Mouse (Mus musculus): ENCODE measurements around the gene Map3k5.
A peak's percentile ranks its signal among the peaks of the same experiment; 100 is the strongest.
"Not testable (repeated sequence)": the region's sequence is repeated elsewhere in the genome, so short reads cannot be mapped to it uniquely, and the experiment has no call there.

Gene Map3k5

DNA sequence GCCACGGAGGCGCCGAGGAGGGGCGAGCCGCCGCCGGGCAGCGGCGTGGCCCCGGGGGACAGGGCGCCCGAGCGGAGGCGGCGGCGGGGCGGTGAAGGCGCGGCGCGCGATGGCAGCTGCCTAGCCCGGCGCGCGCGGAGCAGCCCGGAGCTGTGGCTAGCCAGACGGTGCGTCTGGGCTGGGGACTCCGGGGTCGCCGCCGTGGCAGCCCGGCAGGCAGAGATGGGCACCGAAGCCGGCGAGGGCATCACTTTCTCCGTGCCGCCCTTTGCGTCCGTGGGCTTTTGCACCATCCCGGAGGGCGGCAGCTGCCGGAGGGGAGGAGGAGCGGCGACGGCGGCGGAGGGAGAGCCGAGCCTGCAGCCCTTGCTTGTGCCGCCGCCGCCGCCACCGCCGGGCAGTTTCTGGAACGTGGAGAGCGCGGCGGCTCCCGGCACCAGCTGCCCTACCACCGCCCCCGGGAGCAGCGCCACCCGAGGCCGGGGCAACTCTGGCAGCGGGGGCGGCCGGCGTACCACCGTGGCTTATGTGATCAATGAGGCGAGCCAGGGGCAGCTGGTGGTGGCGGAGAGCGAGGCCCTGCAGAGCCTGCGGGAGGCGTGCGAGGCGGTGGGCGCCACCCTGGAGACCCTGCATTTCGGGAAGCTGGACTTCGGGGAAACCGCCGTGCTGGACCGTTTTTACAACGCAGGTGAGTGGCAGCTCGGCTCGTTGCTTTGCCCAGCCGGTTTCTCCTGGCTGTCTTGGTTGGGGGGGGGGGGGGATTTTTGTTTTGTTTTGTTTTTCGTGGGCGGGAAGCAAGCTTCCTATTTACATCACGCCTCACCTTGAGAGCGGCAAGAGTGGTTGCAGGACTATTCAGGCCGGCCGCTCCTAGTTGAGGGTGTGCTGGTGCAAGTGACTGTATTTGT, at the start of gene Map3k5:
Gene Map3k5 (plus strand): TSS at position 89 of the 911 bp plus-strand sequence.
- peak; percentile 51 for DNase-seq

DNA sequence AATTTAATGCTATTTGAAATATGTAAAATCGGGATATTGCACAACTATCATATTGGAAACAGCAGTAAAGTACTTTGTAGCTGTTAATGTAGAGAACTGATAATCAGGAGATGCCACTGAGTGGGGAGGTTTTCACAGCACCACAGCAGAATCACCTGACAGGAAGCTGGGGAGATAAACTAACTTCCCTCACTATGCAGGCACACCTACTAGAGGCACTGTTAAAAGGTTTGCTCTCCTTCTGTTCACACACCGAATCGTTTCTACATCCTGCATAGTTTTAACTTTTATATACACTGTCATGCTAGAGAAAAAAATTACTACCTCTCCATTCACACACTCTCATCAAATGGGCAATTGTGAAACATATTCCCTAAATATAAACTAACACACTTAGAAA, 48.0 kb upstream of the Map3k5 start:
- no peak for DNase-seq

GRCm38 (mm10) chr10:19889908-19890307, 44.4 kb upstream of the Map3k5 start:
- DNase-seq = no peak

GRCm38 (mm10) chr10:19891686-19892085, 42.6 kb upstream of the Map3k5 start:
- DNase-seq = no peak

DNA sequence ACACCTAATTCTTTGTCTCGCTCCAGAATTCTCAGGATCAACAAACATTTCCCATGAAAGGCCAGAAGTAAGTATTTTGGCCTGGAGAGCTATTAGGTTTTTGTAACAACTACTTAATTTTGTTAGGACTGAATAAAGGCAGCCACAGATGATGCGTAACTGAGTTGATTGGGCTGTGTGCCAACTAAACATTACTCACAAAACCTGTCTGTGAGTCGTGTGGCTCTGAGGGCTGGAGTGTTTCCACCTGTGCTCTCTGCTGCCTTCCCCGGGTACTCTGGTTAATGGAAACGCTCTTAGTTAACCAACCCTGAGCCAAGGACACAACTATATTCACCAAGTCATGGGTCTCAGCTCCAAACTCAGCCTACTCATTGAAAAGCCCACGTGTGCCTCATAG, 41.1 kb upstream of the Map3k5 start:
- DNase-seq = no peak

DNA sequence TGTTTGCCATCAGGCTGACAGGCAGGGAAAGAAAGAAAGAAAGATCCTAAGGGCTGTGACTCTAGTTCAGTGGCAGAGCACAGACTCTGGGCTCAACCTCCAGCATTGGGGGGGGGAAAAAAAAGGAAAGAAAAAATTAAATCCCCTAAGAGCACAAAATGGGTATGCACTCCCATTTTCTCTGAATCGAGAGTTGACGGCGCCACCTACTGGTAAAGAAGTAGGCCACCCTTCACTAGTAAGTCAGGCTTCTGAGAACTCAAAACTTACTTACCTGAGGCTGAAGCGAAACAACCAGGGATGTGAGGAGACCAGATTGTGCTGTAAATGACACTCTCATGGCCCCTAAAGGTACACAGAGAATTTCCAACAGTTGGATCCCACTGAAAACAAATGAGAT, 40.3 kb upstream of the Map3k5 start:
- DNase-seq = peak; percentile 55

- no peak for DNase-seq
Measured at GRCm38 (mm10) chr10:19900191-19900590, 34.1 kb upstream of the Map3k5 start.

GRCm38 (mm10) chr10:19901992-19902391, 32.3 kb upstream of the Map3k5 start:
- no peak for DNase-seq

DNA sequence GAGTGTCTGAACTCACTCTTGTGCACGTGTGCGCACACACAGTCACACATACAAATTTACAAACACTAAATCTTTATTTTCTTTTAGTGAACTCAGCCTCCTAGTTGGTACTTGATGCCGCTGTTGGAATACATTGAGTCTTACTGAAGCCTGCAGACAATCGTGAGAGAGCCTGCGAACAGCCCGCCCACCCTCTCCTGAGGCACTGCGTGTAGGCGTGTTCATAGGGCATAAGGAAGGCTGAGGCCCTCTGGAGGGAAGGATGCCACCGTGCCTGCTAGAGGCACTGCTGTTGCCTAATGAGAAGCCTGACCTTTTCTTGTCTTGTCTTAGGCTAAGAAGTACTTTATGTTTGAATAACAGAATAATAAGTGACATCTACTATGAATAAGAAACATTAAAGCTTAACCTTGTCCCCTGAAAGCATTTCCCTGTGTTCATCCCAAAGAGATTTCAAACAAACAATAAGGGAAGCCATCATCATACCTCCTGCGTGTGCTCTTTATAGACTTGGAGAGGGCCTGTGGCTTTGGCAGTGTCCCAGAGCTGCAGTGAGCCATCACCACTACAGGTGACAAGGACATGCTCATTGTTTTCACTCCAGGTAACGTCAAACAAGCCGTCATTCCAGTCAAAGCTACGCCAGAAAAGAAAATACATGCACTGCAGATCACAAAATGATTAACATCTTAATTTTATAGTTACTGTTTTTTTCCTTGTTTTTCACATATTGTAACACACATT, 30.0 kb upstream of the Map3k5 start:
- DNase-seq = no peak

DNA sequence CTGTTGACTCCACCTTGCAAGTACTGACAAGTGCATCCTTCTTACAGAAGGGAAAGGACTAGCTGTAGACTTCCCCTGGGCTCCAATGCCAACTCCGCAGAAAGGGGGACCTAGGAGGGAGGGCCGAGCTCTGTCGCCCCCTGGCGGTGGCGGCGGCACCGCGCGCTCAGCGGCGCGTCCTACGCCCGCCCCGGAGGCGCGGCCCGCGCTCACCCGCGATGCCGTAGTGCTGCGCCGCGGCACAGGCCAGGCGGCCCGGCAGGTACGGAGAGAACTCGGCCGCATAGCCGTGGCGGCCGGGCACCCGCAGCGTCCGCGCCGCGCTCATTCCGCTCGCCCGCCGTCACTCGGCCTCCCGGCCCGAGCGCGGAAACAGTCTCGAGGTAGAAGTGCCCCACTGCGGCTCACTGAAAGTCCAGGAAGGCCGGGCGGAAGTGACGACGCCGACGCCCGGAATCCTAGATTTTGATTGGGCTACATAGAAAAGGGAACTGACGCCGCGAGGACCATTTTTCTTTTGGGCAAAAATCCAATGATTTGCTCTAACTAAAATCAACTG, 26.9 kb upstream of the Map3k5 start, which contains the start of gene Pex7:
Gene Pex7 (minus strand): TSS at position 444 of the 559 bp plus-strand sequence.
- DNase-seq = peak; percentile 95

DNA sequence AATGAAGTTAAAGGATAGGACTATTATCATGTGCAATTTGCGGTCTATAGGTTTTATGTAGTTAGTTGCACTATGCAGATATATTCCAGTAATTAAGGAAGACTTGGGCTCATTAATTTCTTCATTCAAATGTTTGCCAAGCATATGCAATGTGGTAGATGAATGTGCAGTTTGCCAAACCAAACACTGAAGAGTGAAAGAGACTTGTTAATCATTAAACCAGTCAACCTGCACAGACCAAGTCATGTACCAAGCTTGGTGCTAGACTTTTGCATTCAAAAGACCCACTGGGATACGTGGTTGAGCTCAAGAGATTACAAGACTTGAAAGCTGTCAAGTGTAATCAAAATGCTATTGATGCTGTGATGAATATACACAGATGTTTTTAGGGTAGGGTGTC, 26.2 kb upstream of the Map3k5 start:
- no peak for DNase-seq

DNA sequence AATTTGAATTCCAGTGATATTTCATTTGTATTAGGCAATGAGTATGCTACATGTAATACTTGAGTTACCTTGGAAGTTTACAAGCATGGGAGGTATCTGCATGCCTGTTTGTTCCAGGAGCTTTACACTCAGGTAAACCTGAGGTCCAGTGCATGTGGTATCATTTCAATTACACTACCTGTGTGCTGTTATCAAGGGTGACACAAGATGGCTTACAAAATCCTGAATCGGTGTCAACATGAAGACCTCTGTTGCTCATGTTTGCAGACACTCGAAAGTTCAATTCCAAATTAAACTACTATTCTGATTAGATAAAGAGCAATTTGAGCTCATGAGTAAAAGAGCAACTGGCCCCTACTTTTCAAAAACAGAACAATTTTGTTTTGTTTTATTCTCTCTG, 23.8 kb upstream of the Map3k5 start:
- DNase-seq = no peak

GRCm38 (mm10) chr10:19911583-19911982, 22.7 kb upstream of the Map3k5 start:
- DNase-seq = no peak

GRCm38 (mm10) chr10:19913806-19914205, 20.5 kb upstream of the Map3k5 start:
- no peak for DNase-seq

GRCm38 (mm10) chr10:19915301-19915700, 19.0 kb upstream of the Map3k5 start:
- peak; percentile 68 for DNase-seq

GRCm38 (mm10) chr10:19922410-19922809, 11.9 kb upstream of the Map3k5 start:
- DNase-seq = no peak

GRCm38 (mm10) chr10:19924256-19924655, 10.0 kb upstream of the Map3k5 start:
- DNase-seq = no peak

GRCm38 (mm10) chr10:19926391-19926897, 7.8 kb upstream of the Map3k5 start:
- DNase-seq = not testable (repeated sequence)

DNA sequence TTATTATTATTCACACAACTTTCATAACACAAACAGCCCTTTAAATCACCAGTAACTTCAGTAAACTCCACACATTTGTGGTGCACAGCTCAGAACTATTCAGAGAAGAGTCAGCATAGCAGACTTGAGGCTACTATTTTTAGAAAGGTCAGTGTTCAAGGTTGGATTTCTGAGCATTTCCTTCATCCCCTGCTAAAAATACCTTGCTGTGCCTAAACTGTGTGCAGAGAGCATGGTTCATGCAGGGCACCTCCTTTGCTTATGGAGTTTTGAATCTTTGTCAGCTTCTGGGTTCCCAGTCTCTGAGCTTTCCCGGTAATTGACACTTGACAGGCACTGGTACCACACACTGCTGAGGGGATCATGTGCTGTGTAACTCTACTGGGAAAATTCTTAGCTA, 6.1 kb upstream of the Map3k5 start:
- DNase-seq = no peak

DNA sequence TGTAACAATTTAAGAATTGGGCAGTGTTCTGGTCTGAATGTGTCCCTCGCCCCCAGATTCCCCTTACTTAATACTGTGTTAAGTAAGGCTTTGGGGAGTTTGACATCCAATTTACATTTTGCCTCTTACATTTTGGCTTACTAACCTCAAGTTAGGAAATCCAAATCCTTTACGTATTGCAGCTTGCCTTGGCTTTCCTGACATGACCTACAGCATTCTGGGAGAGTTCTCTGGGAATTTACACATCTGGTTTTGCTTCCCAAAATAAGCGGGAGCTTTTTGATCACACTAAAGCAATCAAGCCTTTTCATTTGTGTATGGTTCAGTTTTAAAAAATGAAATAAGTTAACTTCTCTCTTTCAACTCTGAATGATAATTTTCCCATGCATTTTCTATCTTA, 1.3 kb upstream of the Map3k5 start:
- DNase-seq = no peak

DNA sequence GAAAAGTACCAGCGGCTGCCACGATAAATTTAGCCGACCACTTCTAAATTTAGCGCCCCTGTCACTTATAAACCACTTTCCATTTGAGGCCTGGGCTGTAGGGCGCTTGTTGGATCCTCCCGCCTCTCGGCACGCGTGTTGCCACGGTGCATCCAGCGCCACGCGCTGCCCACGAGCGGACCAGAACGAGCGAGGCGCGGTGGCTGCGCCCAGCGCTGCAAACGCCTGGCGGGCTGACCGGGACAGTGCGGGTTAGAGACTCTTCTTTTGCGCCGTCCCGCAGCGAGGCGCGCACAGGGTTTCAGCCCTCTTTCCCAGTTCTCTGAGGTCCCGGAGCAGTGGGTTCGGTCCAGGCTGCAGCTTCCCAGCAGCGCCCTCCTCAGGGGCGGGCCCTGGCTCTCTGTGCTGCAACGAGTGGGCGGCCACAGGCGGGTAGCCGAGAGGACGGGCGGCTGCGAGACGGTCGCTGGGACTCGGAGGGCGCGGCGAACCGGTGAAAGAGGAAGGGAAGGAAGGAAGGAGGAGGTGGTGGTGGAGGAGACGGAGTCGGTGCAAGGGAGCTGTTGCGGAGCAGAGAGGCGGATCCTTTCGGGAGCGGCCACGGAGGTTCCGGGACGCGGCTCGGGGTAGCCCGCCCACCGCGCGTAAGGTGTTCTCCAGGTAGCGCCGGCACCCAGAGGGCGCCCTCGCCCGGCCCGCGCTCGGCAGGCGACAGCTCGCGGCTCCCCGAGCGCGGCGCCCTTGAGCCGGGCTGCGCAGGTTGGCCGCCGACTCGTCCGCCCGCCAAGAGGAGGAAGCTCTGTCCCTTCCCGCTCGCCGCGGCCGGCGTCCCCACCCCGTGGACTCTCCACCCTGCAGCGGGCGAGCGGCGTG, 525 bp upstream of the Map3k5 start:
- peak; percentile 85 for DNase-seq

DNA sequence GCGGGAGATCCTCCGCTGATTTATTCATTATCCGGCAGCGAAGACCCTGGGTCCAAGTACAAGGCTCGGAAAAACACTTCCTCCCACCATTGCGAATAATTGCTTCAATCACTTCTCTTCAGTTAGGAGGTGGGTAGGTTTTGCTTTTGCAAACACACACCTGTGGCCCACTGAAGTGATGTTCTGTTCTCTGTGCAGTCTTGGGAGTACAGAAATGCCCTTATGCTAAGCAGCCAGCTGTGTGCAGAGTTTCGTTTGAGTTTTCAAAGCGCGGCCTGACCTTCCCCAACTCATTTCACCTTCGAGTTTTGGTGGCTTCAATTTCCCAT, 987 bp downstream of the Map3k5 start:
- DNase-seq = no peak

All from lung, postnatal 14 days (tissue).